Mouse (Mus musculus) stomach, postnatal 0 days (tissue): Measurements from ENCODE around the gene Pik3c2g. TPM values are rescaled to one million over a fixed set of nuclear protein-coding genes. Genes with fewer than 3 reads are reported as not detected.

Source experiments
- ATAC-seq: fragments of 200-750 bp; cut with Nextera tagmentation; 2 replicates; pipeline ENCODE4 v1.8.0; 2017; ENCODE audit not compliant: low FRiP score, low TSS enrichment
- DNase-seq: peaks from one replicate; pipeline ENCODE4 v3.0.0-alpha.2; 2016; ENCODE audit warnings: low spot score
- H3K27ac ChIP-seq: fragments of 300-500 bp; sonication (generic); replicated peaks from 2 replicates; pipeline ENCODE4 v1.5.1; 2014; ENCODE audit warnings: mild to moderate bottlenecking, control low read depth
- H3K27me3 ChIP-seq: fragments of 300-500 bp; sonication (generic); 2 replicates; pipeline ENCODE4 v1.6.1; 2014; ENCODE audit warnings: low read length; ENCODE audit not compliant: control insufficient read depth, insufficient read depth
- H3K36me3 ChIP-seq: fragments of 300-500 bp; sonication (generic); 2 replicates; pipeline ENCODE4 v1.6.1; 2014; ENCODE audit warnings: low read length, mixed read lengths; ENCODE audit not compliant: control insufficient read depth, insufficient read depth
- H3K4me1 ChIP-seq: fragments of 300-500 bp; sonication (generic); replicated peaks from 2 replicates; pipeline ENCODE4 v1.6.1; 2014; ENCODE audit warnings: antibody characterized with exemption; ENCODE audit not compliant: control insufficient read depth, insufficient read depth
- H3K4me2 ChIP-seq: fragments of 300-500 bp; sonication (generic); replicated peaks from 2 replicates; pipeline ENCODE4 v1.6.1; 2014; ENCODE audit warnings: low read depth, mild to moderate bottlenecking, control low read depth, moderate library complexity
- H3K4me3 ChIP-seq: fragments of 300-500 bp; sonication (generic); 2 replicates; pipeline ENCODE4 v1.5.1; 2014; ENCODE audit warnings: low read depth, low read length, control low read depth
- H3K9ac ChIP-seq: fragments of 300-500 bp; sonication (generic); 2 replicates; pipeline ENCODE4 v1.6.1; 2014; ENCODE audit warnings: mild to moderate bottlenecking, low read length, control low read depth, mixed read lengths
- H3K9me3 ChIP-seq: fragments of 300-500 bp; sonication (generic); 2 replicates; pipeline ENCODE4 v1.6.1; 2016; ENCODE audit warnings: low read length; ENCODE audit not compliant: control insufficient read depth
- CTCF ChIP-seq: IDR thresholded peaks from 2 replicates; pipeline ENCODE4 v1.5.1; 2016; ENCODE audit warnings: antibody characterized with exemption, low read depth, mild to moderate bottlenecking, moderate library complexity
- EP300 ChIP-seq: optimal IDR thresholded peaks from 2 replicates; pipeline ENCODE3; 2016; ENCODE audit warnings: antibody characterized with exemption
- WGBS: fragments of 180-500 bp; shearing (Covaris S2); extraction: QIAGEN DNeasy Blood & Tissue Kit; methylation state at CpG from one replicate; pipeline ENCODE4 v1.1.7; 2014; 5-methylcytosine and 5-hydroxymethylcytosine counted together
- polyA plus RNA-seq: library from polyadenylated mRNA; unstranded; fragments of >200 nt; fragmentation: Nextera tagmentation; extraction: Ambion mirVana; gene quantifications from 2 replicates; pipeline ENCODE4 v1.2.1, GENCODE M21; 2015

The Pik3c2g gene
- polyA plus RNA-seq, 1 experiment from 2014 or later: 5.1 TPM

DNA sequence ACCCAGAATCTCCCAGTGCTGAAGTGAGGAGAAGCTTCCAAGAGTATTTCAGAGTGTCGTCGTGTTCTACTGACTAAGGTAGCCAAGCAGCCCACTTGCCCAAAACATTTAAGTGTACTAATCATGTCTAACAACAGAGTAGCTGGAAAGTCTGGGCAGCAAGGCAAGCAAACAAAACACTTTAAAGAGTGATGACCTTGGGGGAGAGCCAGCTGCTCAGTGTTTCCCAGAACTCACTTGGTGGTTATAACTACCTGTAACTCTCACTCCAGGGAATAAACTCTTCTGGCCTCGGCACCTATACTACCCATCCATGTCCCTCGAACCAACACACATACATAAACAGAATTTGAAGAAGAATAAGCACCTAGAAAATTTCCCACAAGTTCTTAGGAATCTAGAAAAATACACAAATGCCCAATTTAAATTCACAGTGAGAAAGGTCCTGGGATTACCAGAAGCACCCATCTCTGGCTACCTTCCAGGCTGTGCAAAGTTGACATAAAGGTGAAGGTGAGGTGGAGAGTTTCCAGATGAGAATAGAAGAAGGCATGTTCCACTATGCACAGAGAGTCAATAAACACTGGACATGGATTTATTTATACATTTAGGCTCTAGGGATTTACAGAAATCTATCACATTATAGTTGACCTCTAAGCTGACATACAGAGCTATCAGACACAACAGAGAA, 384.7 kb downstream of the Pik3c2g start:
- no peak overlapping the region for H3K4me3 ChIP-seq
- no peak overlapping the region for H3K9ac ChIP-seq
- no peaks in the 10 kb centered on the region for H3K4me1 ChIP-seq
- no peak overlapping the region for H3K27ac ChIP-seq
- no peaks in the 10 kb centered on the region for H3K27me3 ChIP-seq
- no peak for ATAC-seq
- WGBS: 74% methylated on average over 4 of the region's 4 CpGs
- no peak for DNase-seq
- no peak for TF ChIP-seq EP300
- H3K9me3 ChIP-seq: no peaks in the 10 kb centered on the region
- no peak overlapping the region for H3K4me2 ChIP-seq
- no peaks in the 10 kb centered on the region for H3K36me3 ChIP-seq

DNA sequence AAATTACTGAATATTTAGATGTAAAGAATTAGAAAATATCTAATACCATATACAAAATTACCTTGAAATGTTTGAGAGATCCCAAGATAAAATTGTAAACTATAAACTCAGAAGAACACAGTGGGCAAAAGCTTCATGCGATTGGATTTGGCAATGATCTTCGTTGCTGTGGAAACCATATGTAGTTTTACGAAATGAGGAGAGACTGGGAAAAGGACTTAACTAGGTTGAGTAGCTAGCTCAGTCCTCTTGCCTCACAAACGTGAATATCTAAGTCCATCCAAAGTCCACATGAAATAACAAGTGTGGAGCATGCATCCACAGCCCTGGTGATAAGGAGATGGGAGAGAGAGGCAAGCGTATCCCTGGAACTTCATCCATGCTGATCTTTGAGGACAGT, 387.6 kb downstream of the Pik3c2g start:
- ATAC-seq: no peak
- H3K27me3 ChIP-seq: no peaks in the 10 kb centered on the region
- H3K4me2 ChIP-seq: no peak overlapping the region
- WGBS: 81% methylated on average over 5 of the region's 5 CpGs
- H3K4me3 ChIP-seq: no peak overlapping the region
- TF ChIP-seq CTCF: no peak
- no peak for TF ChIP-seq EP300
- no peaks in the 10 kb centered on the region for H3K4me1 ChIP-seq
- DNase-seq: no peak
- H3K36me3 ChIP-seq: no peaks in the 10 kb centered on the region
- H3K9me3 ChIP-seq: no peaks in the 10 kb centered on the region
- H3K27ac ChIP-seq: no peak overlapping the region
- H3K9ac ChIP-seq: no peak overlapping the region

DNA sequence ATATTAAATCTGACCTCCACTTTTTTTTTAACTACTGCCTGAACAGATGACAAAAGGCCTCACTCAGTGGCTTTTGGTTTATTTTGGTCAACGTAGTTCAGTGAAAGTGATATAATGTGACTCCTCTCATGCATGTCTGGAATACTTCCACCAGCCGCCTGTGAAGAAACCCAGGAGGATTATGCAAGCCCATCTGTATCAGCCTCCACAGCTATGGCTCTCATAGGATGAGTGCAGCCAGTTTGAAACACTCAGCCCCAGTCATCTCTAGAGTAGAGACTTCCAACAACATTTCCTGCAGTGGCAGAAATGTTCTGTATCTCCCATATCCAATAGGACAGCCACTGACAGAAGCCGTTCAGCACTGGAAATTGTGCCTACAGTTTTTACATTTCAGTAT, 391.1 kb downstream of the Pik3c2g start:
- no peaks in the 10 kb centered on the region for H3K9me3 ChIP-seq
- H3K27me3 ChIP-seq: no peaks in the 10 kb centered on the region
- DNase-seq (no peak), ATAC-seq (no peak)
- no peak overlapping the region for H3K4me2 ChIP-seq
- no peak overlapping the region for H3K4me3 ChIP-seq
- 49% methylated on average over 3 of the region's 3 CpGs for WGBS
- no peak overlapping the region for H3K9ac ChIP-seq
- no peak overlapping the region for H3K27ac ChIP-seq
- H3K4me1 ChIP-seq: no peaks in the 10 kb centered on the region
- H3K36me3 ChIP-seq: no peaks in the 10 kb centered on the region
- no peak for TF ChIP-seq EP300
- no peak for TF ChIP-seq CTCF

DNA sequence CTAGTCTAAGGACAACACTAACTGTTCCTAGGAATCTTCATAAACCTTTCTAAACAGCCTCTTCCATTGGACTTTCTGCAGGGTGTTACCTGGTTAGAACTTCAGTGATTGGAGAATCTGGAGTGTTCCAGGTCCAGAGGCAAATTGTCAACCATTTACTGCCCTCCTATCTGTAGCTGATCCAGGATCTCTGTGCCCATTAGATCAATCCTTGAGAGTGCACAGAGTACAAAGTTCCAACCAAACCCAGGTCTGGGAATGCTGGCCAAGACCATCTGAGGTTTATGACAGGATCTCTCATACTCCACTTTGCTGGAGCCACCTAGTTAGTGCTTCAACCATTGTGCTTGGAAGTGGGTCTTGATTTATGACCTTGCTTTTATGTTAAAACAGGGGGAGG, 394.0 kb downstream of the Pik3c2g start:
- Histone ChIP-seq H3K4me3 (no peak overlapping the region), H3K4me1 (no peaks in the 10 kb centered on the region), H3K27ac (no peak overlapping the region), H3K9me3 (no peaks in the 10 kb centered on the region), H3K36me3 (no peaks in the 10 kb centered on the region), H3K4me2 (no peak overlapping the region), H3K27me3 (no peaks in the 10 kb centered on the region), H3K9ac (no peak overlapping the region)
- ATAC-seq (no peak), DNase-seq (no peak)
- TF ChIP-seq EP300 (no peak), CTCF (no peak)

DNA sequence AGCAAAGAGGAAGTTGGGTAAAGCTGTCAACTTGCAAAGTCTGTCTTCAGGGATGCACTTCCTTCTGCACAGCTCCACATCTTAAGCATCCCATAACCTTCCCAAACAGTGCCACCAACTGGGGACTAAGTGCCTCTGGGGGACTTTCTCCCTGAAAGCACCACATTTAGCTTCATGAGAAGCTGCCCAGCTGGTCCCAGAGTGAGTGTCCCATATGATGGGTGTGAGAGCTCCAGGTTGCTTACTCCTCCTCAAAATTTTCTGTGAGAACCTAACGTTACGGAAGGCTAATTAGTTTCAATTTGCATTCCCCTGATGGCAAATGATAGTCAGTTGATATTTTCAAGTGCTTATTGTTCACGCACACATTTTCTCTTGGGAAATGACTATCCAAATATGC, 397.0 kb downstream of the Pik3c2g start:
- no peak overlapping the region for H3K4me2 ChIP-seq
- H3K4me1 ChIP-seq: no peaks in the 10 kb centered on the region
- H3K27ac ChIP-seq: no peak overlapping the region
- no peaks in the 10 kb centered on the region for H3K36me3 ChIP-seq
- DNase-seq: no peak
- no peaks in the 10 kb centered on the region for H3K27me3 ChIP-seq
- ATAC-seq: no peak
- H3K9me3 ChIP-seq: no peaks in the 10 kb centered on the region
- H3K4me3 ChIP-seq: no peak overlapping the region
- no peak overlapping the region for H3K9ac ChIP-seq
- 94% methylated on average over 3 of the region's 3 CpGs for WGBS
- TF ChIP-seq CTCF (no peak; the same call in 1 of the 2 replicates), EP300 (no peak)

DNA sequence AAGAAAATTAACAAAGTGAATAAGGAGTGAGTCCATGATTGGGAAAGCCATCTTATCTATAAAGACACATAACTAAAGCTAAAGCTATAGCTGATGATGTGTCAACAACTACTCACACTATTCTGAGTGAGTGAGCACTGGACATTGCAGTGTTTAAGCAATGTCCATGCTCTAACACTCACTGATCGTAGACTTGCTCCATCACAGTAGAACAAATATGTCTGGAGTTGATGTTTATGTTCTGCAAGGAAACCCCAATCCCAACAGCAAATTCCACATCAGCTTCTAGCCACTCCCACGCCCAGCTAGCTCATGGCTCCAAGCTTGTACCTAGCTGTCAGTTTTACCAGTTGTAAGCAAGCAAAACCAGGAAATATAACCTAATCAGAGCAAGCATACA, 399.5 kb downstream of the Pik3c2g start:
- no peak overlapping the region for H3K4me3 ChIP-seq
- H3K4me2 ChIP-seq: no peak overlapping the region
- DNase-seq: no peak
- ATAC-seq: no peak
- no peak overlapping the region for H3K27ac ChIP-seq
- no peaks in the 10 kb centered on the region for H3K4me1 ChIP-seq
- TF ChIP-seq EP300 (no peak), CTCF (no peak)
- 61% methylated on average over 2 of the region's 2 CpGs for WGBS
- no peaks in the 10 kb centered on the region for H3K27me3 ChIP-seq
- no peaks in the 10 kb centered on the region for H3K9me3 ChIP-seq
- H3K9ac ChIP-seq: no peak overlapping the region
- H3K36me3 ChIP-seq: no peaks in the 10 kb centered on the region
